In genomic region chr6:34073931-34074442, GRCm38 (mm10) we compare ENCODE assay signal across 22 mouse cellular contexts. TPM values are rescaled to one million over a fixed set of nuclear protein-coding genes. Genes with fewer than 3 reads are reported as not detected.
DNase-seq lines count a peak whose midpoint lies in the region; ATAC-seq and TF ChIP-seq lines count a peak whose summit lies in the region.
"Had no signal": no experiment of that assay in that cellular context is flagged by ENCODE, and none has a peak within 500 bp of the region (broad histone marks: within the 10 kb centered on the region; RNA-seq: fewer than 3 reads in every experiment).

No protein-coding gene starts in this region.

- no peak overlapping the region for H3K27ac ChIP-seq in heart, adult 2 months
- no peak overlapping the region for H3K27ac ChIP-seq in lung, postnatal 0 days (ENCODE audit: low read length)
- H3K27ac ChIP-seq: forebrain, embryonic 13.5 days; hindbrain, postnatal 0 days; midbrain, embryonic 13.5 days had no signal

- TF ChIP-seq CTCF in heart, adult 2 months (IDR thresholded peaks at IDR 0.05) = peak; percentile 26; the same call in 1 of the 2 replicates
- peak; percentile 12; the same call in 1 of the 2 replicates for TF ChIP-seq CTCF in lung, postnatal 0 days (IDR thresholded peaks at IDR 0.05)

- no peak for DNase-seq in heart, adult 2 months
- no peak for DNase-seq in heart, postnatal 36 days
- DNase-seq in layer of hippocampus, adult 18-20 months (ENCODE audit: low spot score in 2 of 2) = peak; percentile 11 to 56
- DNase-seq in layer of hippocampus, postnatal 25 days (ENCODE audit: extremely low spot score in 1 of 2, low spot score in 1 of 2) = no peak
- DNase-seq in lung, postnatal 0 days (ENCODE audit: low spot score) = no peak
- no peak for DNase-seq in lung, adult 18-20 months
- peak; percentile 42 for DNase-seq in layer of hippocampus, adult 9-11 months
- DNase-seq: adrenal gland, postnatal 10 days; cerebellum, adult 9-10 months; kidney, adult 11 months; kidney, postnatal 36 days; lung, postnatal 36 days; thymus, postnatal 36 days had no signal

- intact Hi-C loops in heart, adult 2 months (cut with DNase I) = no loop called here
- intact Hi-C loops in heart, postnatal 36 days (cut with DNase I) = no loop called here

- no peaks in the 10 kb centered on the region for H3K27me3 ChIP-seq in heart, adult 2 months (ENCODE audit: control insufficient read depth, insufficient read depth, low read length)
- no peaks in the 10 kb centered on the region for H3K27me3 ChIP-seq in lung, postnatal 0 days (replicated peaks; ENCODE audit: insufficient read depth, low read length)
- H3K27me3 ChIP-seq: forebrain, embryonic 13.5 days; midbrain, embryonic 13.5 days had no signal

- no peaks in the 10 kb centered on the region for H3K36me3 ChIP-seq in heart, adult 2 months (ENCODE audit: control insufficient read depth, insufficient read depth, low read length)
- H3K36me3 ChIP-seq in lung, postnatal 0 days (ENCODE audit: insufficient read depth, low read length) = no peaks in the 10 kb centered on the region
- H3K36me3 ChIP-seq: G1E; midbrain, embryonic 13.5 days had no signal

- no peaks in the 10 kb centered on the region for H3K4me1 ChIP-seq in heart, adult 2 months (ENCODE audit: control insufficient read depth, insufficient read depth, low read length)
- no peaks in the 10 kb centered on the region for H3K4me1 ChIP-seq in lung, postnatal 0 days (ENCODE audit: insufficient read depth, low read depth, low read length)

- ATAC-seq in lung, postnatal 0 days = no peak
- no peak for ATAC-seq in activated CD4-positive, CD25-positive, alpha-beta regulatory T cell, adult 4 months
- ATAC-seq: forebrain, embryonic 13.5 days; hindbrain, postnatal 0 days; midbrain, embryonic 13.5 days had no signal

- H3K79me2 ChIP-seq in heart, adult 2 months (replicated peaks; ENCODE audit: control insufficient read depth, insufficient read depth, low read length) = no peaks in the 10 kb centered on the region

- WGBS in heart, adult 2 months = 82% methylated on average over 3 of the region's 3 CpGs
- 86% methylated on average over 3 of the region's 3 CpGs for WGBS in lung, postnatal 0 days

- H3K4me2 ChIP-seq in lung, postnatal 0 days (replicated peaks; ENCODE audit: low read depth, low read length) = no peak overlapping the region
- H3K4me2 ChIP-seq: forebrain, embryonic 13.5 days; heart, embryonic 11.5 days; midbrain, embryonic 13.5 days had no signal

- no peak for TF ChIP-seq EP300 in heart, adult 2 months (IDR thresholded peaks at IDR 0.05; ENCODE audit: insufficient read depth, low read depth, low read length)
- no peak for TF ChIP-seq EP300 in lung, postnatal 0 days (IDR thresholded peaks at IDR 0.05)

- no peak overlapping the region for H3K9ac ChIP-seq in heart, adult 2 months (ENCODE audit: low read depth, low read length)
- H3K9ac ChIP-seq in lung, postnatal 0 days (replicated peaks; ENCODE audit: low read depth) = no peak overlapping the region
- H3K9ac ChIP-seq: forebrain, embryonic 13.5 days; midbrain, embryonic 13.5 days had no signal

- H3K4me3 ChIP-seq in heart, adult 2 months = no peak overlapping the region
- H3K4me3 ChIP-seq in lung, postnatal 0 days (ENCODE audit: low read depth, low read length) = no peak overlapping the region
- H3K4me3 ChIP-seq: forebrain, embryonic 13.5 days; megakaryocyte, embryonic 14.5 days; midbrain, embryonic 13.5 days had no signal

- no peaks in the 10 kb centered on the region for H3K9me3 ChIP-seq in lung, postnatal 0 days (ENCODE audit: low read length)
- H3K9me3 ChIP-seq: forebrain, embryonic 13.5 days; G1E; megakaryocyte, embryonic 14.5 days; midbrain, embryonic 13.5 days had no signal

- no peak for TF ChIP-seq POLR2A in heart, adult 2 months (IDR thresholded peaks at IDR 0.05; ENCODE audit: insufficient read depth, low read depth, low read length)

RNA-seq across cellular contexts. Expression of gene Lrguk, which starts 44.7 kb away (rescaled TPM):
- under 1 TPM; 0.09 to 0.10 TPM for total RNA-seq in heart, adult 2 months (2021)
- 0.18 TPM in 1 of 2 replicates, not detected in the other for polyA plus RNA-seq in heart, adult 2 months (2012; rRNA removed)
- total RNA-seq in heart, postnatal 36 days (2021) = under 1 TPM in 1 of 2 experiments, not detected in 1; 0.19 TPM
- total RNA-seq in layer of hippocampus, adult 18-20 months (2021) = 1 to 10 TPM; 1.8 to 2.3 TPM
- 1 to 10 TPM; 1.8 to 3.1 TPM for total RNA-seq in layer of hippocampus, postnatal 25 days (2021)
- 3.1 and 3.6 TPM in 2 replicates for polyA plus RNA-seq in lung, postnatal 0 days (2015; fragmentation: Nextera tagmentation; extraction: Ambion mirVana)
- polyA plus RNA-seq in activated CD4-positive, CD25-positive, alpha-beta regulatory T cell, adult 4 months (2017; shearing (Covaris generic)) = not detected
- total RNA-seq: monocyte, adult 5-6 weeks; neutrophil, adult 5-6 weeks had no signal

Comparison
In these comparisons a context has a peak if more than half of its experiments do, and no peak if none do; other contexts are left out.
1. DNase-seq: peak in layer of hippocampus, adult 18-20 months (2 of 2) and layer of hippocampus, adult 9-11 months (single experiment); none in heart, adult 2 months (0 of 2), heart, postnatal 36 days (0 of 2), layer of hippocampus, postnatal 25 days (0 of 2), lung, postnatal 0 days (single experiment) and lung, adult 18-20 months (0 of 2).